Mouse (Mus musculus): ENCODE measurements around the gene Spc25. TPM values are rescaled to one million over a fixed set of nuclear protein-coding genes. Genes with fewer than 3 reads are reported as not detected.

Gene Spc25
- polyA plus RNA-seq (2014; fragmentation: Illumina TruSeq; extraction: RNeasy Lipid Tissue Mini Kit (QIAGEN cat#74804); ENCODE audit: insufficient read depth, low read depth, low replicate concordance): 1.8 TPM

DNA sequence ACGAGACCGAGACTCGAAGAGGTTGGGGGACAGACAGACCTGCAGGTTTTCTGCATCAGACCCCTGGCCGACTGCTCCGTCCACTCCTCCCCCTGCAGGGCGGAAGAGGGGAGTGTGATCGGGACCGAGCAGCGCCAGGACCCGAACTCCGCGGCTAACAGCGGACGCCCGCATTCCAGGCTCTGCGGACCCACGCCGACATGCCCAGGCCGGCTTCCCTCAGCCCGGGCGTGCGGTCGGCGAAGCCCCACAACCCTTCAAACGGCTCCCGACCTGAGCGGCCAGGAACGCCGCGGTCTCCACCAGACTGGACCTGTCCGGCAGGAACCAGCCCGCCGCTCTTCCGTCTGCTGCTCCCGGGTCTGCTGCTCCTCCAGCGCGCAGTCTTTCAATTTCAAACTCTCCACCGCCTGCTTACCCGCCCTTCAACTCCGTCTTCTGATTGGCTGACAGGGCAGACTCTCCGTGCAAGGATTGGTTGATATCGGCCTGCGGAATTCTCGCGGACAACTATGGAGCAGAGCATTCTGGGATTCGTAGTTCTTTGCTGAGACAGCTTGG lies at the start of gene Spc25:
Spc25 (minus strand) TSS at position 404 of the 561 bp plus-strand sequence.

DNA sequence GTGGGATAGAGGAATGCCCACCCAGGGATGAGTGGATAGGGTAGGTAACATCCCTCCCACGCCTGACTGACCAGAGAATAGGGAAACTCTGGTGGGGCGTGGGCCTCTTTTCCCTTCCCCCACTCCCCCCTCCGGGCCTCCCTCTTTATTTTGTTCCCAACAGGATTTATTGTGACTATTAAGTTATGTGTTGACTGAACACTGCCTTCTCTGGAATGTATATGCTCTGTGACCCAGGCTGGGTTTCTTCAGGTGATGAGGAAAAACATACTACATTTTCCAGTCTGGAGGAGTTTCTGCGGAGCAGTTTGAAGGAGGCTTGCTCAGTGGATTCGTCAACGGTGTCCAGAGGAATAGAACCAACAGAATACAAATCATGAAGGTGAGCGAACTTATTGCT lies 4.8 kb upstream of the Spc25 start, which contains the start of gene G6pc2:
G6pc2 (plus strand) TSS at position 301 of the 400 bp plus-strand sequence.

Other genes with a start within 250 kb of the Spc25 start
- gene Nostrin, start 70.4 kb downstream of the Spc25 start, polyA plus RNA-seq (2014; fragmentation: Illumina TruSeq; extraction: RNeasy Lipid Tissue Mini Kit (QIAGEN cat#74804); ENCODE audit: insufficient read depth, low read depth, low replicate concordance): 45.9 TPM
- not detected for gene G6pc2, start 4.9 kb upstream of the Spc25 start, polyA plus RNA-seq (2014; fragmentation: Illumina TruSeq; extraction: RNeasy Lipid Tissue Mini Kit (QIAGEN cat#74804); ENCODE audit: insufficient read depth, low read depth, low replicate concordance)
- gene Abcb11, start 136.4 kb upstream of the Spc25 start, polyA plus RNA-seq (2014; fragmentation: Illumina TruSeq; extraction: RNeasy Lipid Tissue Mini Kit (QIAGEN cat#74804); ENCODE audit: insufficient read depth, low read depth, low replicate concordance): not detected
- 0.35 TPM for gene Dhrs9, start 174.3 kb upstream of the Spc25 start, polyA plus RNA-seq (2014; fragmentation: Illumina TruSeq; extraction: RNeasy Lipid Tissue Mini Kit (QIAGEN cat#74804); ENCODE audit: insufficient read depth, low read depth, low replicate concordance)